Mouse (Mus musculus): ENCODE data around the gene Hadha. TPM values are rescaled to one million over a fixed set of nuclear protein-coding genes. Genes with fewer than 3 reads are reported as not detected.

The Hadha gene
- polyA plus RNA-seq, 1 experiment from 2014 or later: 61.7 TPM

DNA sequence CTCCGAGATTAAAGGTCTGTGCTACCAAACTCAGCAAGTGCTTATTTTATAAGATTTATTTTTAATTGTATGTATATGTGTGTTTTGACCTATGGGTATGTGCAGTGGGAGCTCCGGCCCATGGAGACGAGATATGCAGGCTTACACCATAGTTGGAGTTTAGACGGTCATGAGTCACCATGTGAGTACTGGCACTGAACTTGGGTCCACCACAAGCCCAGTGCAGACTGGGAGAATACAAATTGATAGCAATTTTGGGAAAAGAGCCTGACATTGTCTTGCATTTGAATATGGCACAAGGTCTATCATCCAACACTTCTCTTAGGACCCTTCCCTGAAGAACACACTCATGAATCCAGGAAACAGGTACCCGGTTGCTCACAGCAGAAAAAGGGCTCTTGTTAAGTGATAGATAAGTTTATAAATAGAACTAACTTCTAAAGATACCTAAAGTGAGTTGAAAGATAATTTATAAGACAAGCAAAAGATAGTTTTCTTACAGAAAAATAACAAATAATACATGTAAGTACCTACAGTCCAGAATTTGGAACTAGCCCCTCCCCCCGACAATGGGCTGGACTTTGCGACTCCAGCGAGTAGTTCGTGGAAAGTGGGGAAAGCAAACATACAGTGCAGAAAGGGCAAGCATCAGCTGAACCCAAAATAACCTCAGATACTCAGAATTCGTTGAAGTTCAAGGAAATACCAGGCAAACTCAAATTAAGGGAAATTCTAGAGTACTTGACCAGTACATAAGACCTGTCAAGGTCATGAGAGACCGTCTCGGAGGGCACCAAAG is 32.9 kb upstream of the Hadha start:
- no peaks in the 10 kb centered on the region for H3K4me1 ChIP-seq (ENCODE audit: control insufficient read depth, insufficient read depth, low read length)
- WGBS: 95% methylated on average over 12 of the region's 12 CpGs

DNA sequence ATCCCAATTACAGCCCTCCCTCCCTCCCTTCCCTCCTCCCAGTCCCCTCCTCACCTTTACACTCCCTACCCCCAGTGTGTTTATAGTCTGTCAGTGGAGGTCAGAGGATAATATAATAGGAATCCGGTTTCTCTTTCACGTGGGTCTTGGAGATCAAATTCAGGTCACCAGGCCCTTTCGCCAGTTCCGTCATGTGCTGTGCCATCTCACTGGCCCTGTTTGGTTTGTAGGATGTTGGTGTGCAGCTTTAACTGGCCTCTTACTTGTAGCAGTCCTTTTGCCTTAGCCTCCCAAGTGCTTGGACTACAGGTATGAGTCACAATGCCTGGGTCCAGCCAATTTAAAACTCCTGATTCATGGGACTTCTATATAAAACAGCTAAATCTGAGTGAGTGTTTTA is 20.8 kb upstream of the Hadha start:
- Histone ChIP-seq H3K9ac (replicated peaks; ENCODE audit: low read length) (no peak overlapping the region), H3K4me3 (replicated peaks; ENCODE audit: low read depth, low read length) (no peak overlapping the region), H3K36me3 (ENCODE audit: control insufficient read depth, insufficient read depth, low read length) (peaks cover 91% of the 10 kb centered on the region)

More for the DNA sequence above, 32.9 kb upstream of the Hadha start:
- no peak overlapping the region for H3K27ac ChIP-seq (replicated peaks; ENCODE audit: low read depth, low read length)
- no peak overlapping the region for H3K9ac ChIP-seq (replicated peaks; ENCODE audit: low read length)
- no peak for ATAC-seq (ENCODE audit: low FRiP score, low TSS enrichment)
- no peak for DNase-seq
- no peak overlapping the region for H3K4me3 ChIP-seq (replicated peaks; ENCODE audit: low read depth, low read length)
- no peak overlapping the region for H3K4me2 ChIP-seq (ENCODE audit: low read length)
- no peaks in the 10 kb centered on the region for H3K27me3 ChIP-seq (ENCODE audit: control insufficient read depth, insufficient read depth, low read length)
- H3K9me3 ChIP-seq (ENCODE audit: control insufficient read depth, low read length): no peaks in the 10 kb centered on the region
- H3K36me3 ChIP-seq (ENCODE audit: control insufficient read depth, insufficient read depth, low read length): peaks cover 48% of the 10 kb centered on the region

DNA sequence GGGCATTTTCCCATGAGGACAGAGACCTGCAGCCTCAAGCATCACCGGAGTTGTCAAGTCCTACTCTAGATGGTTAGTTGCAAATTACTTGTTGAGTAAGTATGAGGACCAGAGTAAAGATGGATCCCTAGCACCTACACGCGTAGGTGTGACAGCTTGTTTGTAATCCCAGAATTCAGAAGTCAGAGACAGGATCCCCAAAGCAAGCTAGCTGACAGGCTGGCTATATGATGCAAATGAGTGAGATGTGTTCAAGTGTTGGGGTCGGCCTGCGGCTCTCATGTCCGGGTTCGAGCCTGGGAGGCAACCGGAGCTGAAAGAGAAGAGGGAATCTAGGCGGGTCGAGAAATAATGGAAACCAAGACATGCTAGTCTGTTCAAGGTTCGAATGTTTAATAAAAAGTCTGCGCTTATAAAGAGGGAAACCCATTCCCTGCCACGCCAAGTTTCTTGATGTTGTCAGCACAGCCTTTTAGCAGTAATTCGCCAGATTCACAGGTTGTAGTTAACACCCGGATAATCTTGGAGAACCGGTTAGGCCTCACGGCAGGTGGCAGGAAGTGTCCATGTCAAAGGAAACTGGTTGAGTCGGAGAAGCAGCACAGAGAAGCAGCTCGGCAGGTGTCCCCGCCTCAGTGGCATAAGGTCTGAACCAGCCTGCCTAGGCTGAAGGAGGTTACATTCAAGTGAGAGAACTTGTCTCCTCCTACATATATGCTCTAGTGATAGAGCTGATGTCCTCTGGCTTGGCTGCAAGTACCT is 18.1 kb upstream of the Hadha start:
- H3K27ac ChIP-seq (replicated peaks; ENCODE audit: low read depth, low read length): no peak overlapping the region
- ATAC-seq (ENCODE audit: low FRiP score, low TSS enrichment): no peak
- H3K9ac ChIP-seq (replicated peaks; ENCODE audit: low read length): no peak overlapping the region
- 61% methylated on average over 20 of the region's 20 CpGs for WGBS
- H3K9me3 ChIP-seq (ENCODE audit: control insufficient read depth, low read length): no peaks in the 10 kb centered on the region
- H3K36me3 ChIP-seq (ENCODE audit: control insufficient read depth, insufficient read depth, low read length): peaks cover 90% of the 10 kb centered on the region
- H3K27me3 ChIP-seq (ENCODE audit: control insufficient read depth, insufficient read depth, low read length): no peaks in the 10 kb centered on the region
- H3K4me1 ChIP-seq (ENCODE audit: control insufficient read depth, insufficient read depth, low read length): no peaks in the 10 kb centered on the region
- no peak for DNase-seq
- H3K4me3 ChIP-seq (replicated peaks; ENCODE audit: low read depth, low read length): no peak overlapping the region
- no peak overlapping the region for H3K4me2 ChIP-seq (ENCODE audit: low read length)

More for the DNA sequence above, 20.8 kb upstream of the Hadha start:
- 89% methylated on average over 4 of the region's 4 CpGs for WGBS
- no peaks in the 10 kb centered on the region for H3K4me1 ChIP-seq (ENCODE audit: control insufficient read depth, insufficient read depth, low read length)
- ATAC-seq (ENCODE audit: low FRiP score, low TSS enrichment) (no peak), DNase-seq (no peak)
- H3K27ac ChIP-seq (replicated peaks; ENCODE audit: low read depth, low read length): no peak overlapping the region
- H3K27me3 ChIP-seq (ENCODE audit: control insufficient read depth, insufficient read depth, low read length): no peaks in the 10 kb centered on the region
- H3K4me2 ChIP-seq (ENCODE audit: low read length): no peak overlapping the region
- H3K9me3 ChIP-seq (ENCODE audit: control insufficient read depth, low read length): no peaks in the 10 kb centered on the region

DNA sequence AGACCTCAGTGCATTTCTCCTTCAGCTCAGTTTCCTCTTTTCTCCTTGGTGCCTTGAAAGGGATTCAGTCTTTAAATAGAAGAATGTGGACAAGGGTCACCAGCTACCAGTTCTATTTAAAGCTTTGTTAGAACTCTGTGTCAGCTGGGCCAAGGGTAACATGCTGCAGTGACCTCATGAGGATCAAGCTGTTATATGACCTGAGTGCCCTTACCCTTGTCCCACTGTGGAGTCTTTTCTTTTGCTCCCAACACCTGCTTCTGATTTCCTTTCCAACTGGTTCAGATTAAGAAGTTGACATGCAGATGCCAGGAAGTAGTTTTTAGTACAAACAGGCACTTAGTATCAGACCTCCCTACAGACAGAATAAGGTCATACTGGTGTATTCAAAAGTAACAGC is 17.2 kb upstream of the Hadha start:
- ATAC-seq (ENCODE audit: low FRiP score, low TSS enrichment): no peak
- no peaks in the 10 kb centered on the region for H3K27me3 ChIP-seq (ENCODE audit: control insufficient read depth, insufficient read depth, low read length)
- H3K4me2 ChIP-seq (ENCODE audit: low read length): no peak overlapping the region
- no peaks in the 10 kb centered on the region for H3K9me3 ChIP-seq (ENCODE audit: control insufficient read depth, low read length)
- H3K4me3 ChIP-seq (replicated peaks; ENCODE audit: low read depth, low read length): no peak overlapping the region
- peaks cover 83% of the 10 kb centered on the region for H3K36me3 ChIP-seq (ENCODE audit: control insufficient read depth, insufficient read depth, low read length)
- no peak for DNase-seq
- no peaks in the 10 kb centered on the region for H3K4me1 ChIP-seq (ENCODE audit: control insufficient read depth, insufficient read depth, low read length)
- H3K9ac ChIP-seq (replicated peaks; ENCODE audit: low read length): no peak overlapping the region
- H3K27ac ChIP-seq (replicated peaks; ENCODE audit: low read depth, low read length): no peak overlapping the region

DNA sequence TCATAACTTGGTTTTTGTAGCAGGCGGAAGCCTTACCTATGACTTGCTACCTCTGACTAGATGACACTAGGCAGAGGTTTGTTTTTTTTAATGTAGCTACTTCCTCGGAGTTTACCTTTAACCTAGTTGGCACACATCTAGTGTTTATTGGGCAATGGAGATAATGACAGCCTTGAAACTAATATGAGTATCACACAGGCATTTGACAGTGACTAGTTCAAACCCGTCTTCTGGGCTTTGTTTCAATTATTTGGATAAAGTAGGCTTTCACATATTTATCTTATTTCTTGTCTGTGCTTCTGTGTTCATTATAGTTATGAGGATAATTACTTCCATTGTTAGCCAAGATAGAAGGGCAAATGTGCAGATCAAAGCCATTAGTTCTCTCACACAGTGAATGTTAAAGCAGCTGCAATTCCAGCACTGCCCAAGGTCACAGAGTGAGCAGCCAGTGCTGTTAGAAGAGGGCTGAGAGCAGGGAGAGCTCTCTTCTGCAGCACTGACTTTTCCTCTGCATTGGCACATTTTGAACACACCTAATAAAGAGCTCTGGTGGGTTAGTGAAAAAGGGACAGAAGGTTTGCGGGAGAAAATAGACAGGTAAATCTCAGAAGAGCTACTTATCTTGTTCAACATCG is 15.5 kb upstream of the Hadha start:
- Histone ChIP-seq H3K9ac (replicated peaks; ENCODE audit: low read length) (no peak overlapping the region), H3K36me3 (ENCODE audit: control insufficient read depth, insufficient read depth, low read length) (peaks cover 66% of the 10 kb centered on the region), H3K4me1 (ENCODE audit: control insufficient read depth, insufficient read depth, low read length) (no peaks in the 10 kb centered on the region), H3K4me2 (ENCODE audit: low read length) (no peak overlapping the region), H3K27ac (replicated peaks; ENCODE audit: low read depth, low read length) (no peak overlapping the region), H3K9me3 (ENCODE audit: control insufficient read depth, low read length) (no peaks in the 10 kb centered on the region), H3K27me3 (ENCODE audit: control insufficient read depth, insufficient read depth, low read length) (no peaks in the 10 kb centered on the region), H3K4me3 (replicated peaks; ENCODE audit: low read depth, low read length) (no peak overlapping the region)
- ATAC-seq (ENCODE audit: low FRiP score, low TSS enrichment): no peak
- no peak for DNase-seq
- WGBS: 93% methylated on average over 5 of the region's 5 CpGs

DNA sequence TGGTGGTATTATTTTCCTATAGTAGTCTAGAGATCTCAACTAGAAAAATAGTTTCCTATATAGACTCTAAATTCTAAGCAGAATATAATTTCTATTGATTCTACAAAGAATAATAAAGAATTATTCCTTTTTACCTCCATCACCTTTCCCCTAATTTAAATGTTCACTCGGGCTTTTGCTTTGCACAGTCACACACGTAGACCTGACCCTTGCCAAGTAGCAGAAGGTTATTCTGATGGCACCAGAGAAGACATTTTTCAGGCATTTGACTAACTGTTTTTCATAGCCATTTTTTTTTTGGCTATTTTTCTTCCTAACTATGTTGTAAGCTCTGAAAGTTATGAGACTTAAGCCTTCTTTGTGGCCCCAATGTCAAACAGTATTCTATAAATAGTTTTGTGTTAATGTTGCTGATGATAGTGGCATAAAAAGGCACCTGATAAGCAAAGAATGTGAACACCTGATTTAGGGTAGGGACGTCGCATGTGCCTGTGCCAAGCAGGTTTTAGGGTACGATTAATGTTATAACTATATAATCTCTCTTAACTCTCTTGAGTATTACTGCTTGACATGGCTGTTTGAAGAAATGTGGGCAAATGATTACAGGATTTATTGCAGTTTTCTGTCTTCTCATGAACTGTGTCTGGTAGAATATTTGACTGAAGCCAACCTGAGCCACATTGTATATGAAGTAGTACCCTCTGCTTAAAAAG is 10.4 kb upstream of the Hadha start:
- WGBS: 94% methylated on average over 5 of the region's 5 CpGs
- H3K4me1 ChIP-seq (ENCODE audit: control insufficient read depth, insufficient read depth, low read length): no peaks in the 10 kb centered on the region
- no peak overlapping the region for H3K4me3 ChIP-seq (replicated peaks; ENCODE audit: low read depth, low read length)
- ATAC-seq (ENCODE audit: low FRiP score, low TSS enrichment) (no peak), DNase-seq (no peak)
- H3K9me3 ChIP-seq (ENCODE audit: control insufficient read depth, low read length): no peaks in the 10 kb centered on the region
- no peak overlapping the region for H3K27ac ChIP-seq (replicated peaks; ENCODE audit: low read depth, low read length)
- H3K9ac ChIP-seq (replicated peaks; ENCODE audit: low read length): no peak overlapping the region
- no peaks in the 10 kb centered on the region for H3K27me3 ChIP-seq (ENCODE audit: control insufficient read depth, insufficient read depth, low read length)
- H3K4me2 ChIP-seq (ENCODE audit: low read length): no peak overlapping the region
- H3K36me3 ChIP-seq (ENCODE audit: control insufficient read depth, insufficient read depth, low read length): peaks cover 28% of the 10 kb centered on the region

DNA sequence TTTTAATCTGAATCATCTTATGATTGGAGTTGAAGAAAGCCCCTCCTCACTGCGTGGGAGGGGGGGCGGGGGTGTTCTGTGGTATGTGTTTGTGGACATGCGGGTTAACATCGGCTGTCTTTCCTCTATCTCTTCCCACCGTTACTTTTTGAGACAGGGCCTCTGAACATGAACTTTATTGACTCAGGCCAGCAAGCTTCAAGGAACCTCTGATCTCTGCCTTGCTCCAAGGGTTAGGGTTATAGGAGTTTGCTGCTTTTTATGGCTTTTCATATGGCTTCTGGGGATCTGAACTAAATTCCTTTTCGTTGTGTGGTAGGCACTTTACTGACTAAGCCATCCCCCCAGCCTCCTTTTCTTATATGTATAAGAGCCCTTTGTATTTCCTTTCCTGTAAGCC is 7.4 kb upstream of the Hadha start:
- Histone ChIP-seq H3K9me3 (ENCODE audit: control insufficient read depth, low read length) (no peaks in the 10 kb centered on the region), H3K27ac (replicated peaks; ENCODE audit: low read depth, low read length) (no peak overlapping the region), H3K4me3 (replicated peaks; ENCODE audit: low read depth, low read length) (no peak overlapping the region), H3K4me1 (ENCODE audit: control insufficient read depth, insufficient read depth, low read length) (no peaks in the 10 kb centered on the region), H3K36me3 (ENCODE audit: control insufficient read depth, insufficient read depth, low read length) (peaks cover 6% of the 10 kb centered on the region; the same call in 1 of the 2 replicates), H3K27me3 (ENCODE audit: control insufficient read depth, insufficient read depth, low read length) (no peaks in the 10 kb centered on the region), H3K9ac (replicated peaks; ENCODE audit: low read length) (no peak overlapping the region), H3K4me2 (ENCODE audit: low read length) (no peak overlapping the region)
- WGBS: 87% methylated on average over 6 of the region's 6 CpGs
- ATAC-seq (ENCODE audit: low FRiP score, low TSS enrichment) (no peak), DNase-seq (no peak)

DNA sequence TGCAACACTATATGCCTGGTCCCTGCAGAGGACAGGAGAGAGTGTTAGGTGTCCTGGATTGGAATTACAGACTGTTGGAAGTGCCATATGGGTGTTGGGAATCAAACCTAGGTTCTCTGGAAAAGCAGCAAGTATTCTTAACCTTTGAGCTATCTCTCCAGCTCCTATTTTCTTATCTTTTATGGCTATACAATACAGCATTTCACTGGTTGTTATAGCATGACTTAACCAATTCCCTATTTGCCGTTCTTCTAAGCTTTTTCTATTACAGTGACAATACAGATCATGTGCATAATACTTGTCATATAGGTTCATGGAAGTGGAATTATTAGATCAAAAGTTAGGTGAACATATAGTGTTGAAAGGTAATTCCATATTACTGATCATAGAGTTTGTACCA is 6.9 kb upstream of the Hadha start:
- H3K9ac ChIP-seq (replicated peaks; ENCODE audit: low read length): no peak overlapping the region
- H3K4me1 ChIP-seq (ENCODE audit: control insufficient read depth, insufficient read depth, low read length): no peaks in the 10 kb centered on the region
- H3K27me3 ChIP-seq (ENCODE audit: control insufficient read depth, insufficient read depth, low read length): no peaks in the 10 kb centered on the region
- DNase-seq: no peak
- ATAC-seq (ENCODE audit: low FRiP score, low TSS enrichment): no peak
- H3K9me3 ChIP-seq (ENCODE audit: control insufficient read depth, low read length): no peaks in the 10 kb centered on the region
- peaks cover 6% of the 10 kb centered on the region; the same call in 1 of the 2 replicates for H3K36me3 ChIP-seq (ENCODE audit: control insufficient read depth, insufficient read depth, low read length)
- WGBS: 78% methylated on average over 1 of the region's 1 CpGs
- no peak overlapping the region for H3K4me2 ChIP-seq (ENCODE audit: low read length)
- no peak overlapping the region for H3K27ac ChIP-seq (replicated peaks; ENCODE audit: low read depth, low read length)
- H3K4me3 ChIP-seq (replicated peaks; ENCODE audit: low read depth, low read length): no peak overlapping the region

Measured in midbrain, embryonic 14.5 days (tissue).